Mouse (Mus musculus) CD8-positive naive resting alpha-beta T cell, adult 2 months (primary cell): Measurements from ENCODE around the gene Slc13a1.
"Not testable (repeated sequence)": the region's sequence is repeated elsewhere in the genome, so short reads cannot be mapped to it uniquely, and the experiment has no call there.

Source experiments
- DNase-seq, 2 experiments: peaks; one replicate each; pipeline ENCODE4 v3.0.0; 2022; ENCODE audit warnings: low read depth in 2 of 2, low spot score in 2 of 2

Slc13a1 gene

GRCm38 (mm10) chr6:24167734-24168327 lies at the start of gene Slc13a1:
Gene Slc13a1, minus strand, starts transcription at chr6:24168092.
- DNase-seq = no peak

- no peak for DNase-seq
Measured at GRCm38 (mm10) chr6:24207866-24208265, 40.0 kb upstream of the Slc13a1 start.

GRCm38 (mm10) chr6:24202226-24202625 lies 34.3 kb upstream of the Slc13a1 start:
- no peak for DNase-seq

GRCm38 (mm10) chr6:24200644-24201484 lies 33.0 kb upstream of the Slc13a1 start:
- DNase-seq = no peak

- DNase-seq = not testable (repeated sequence)
Measured at GRCm38 (mm10) chr6:24197501-24198195, 29.8 kb upstream of the Slc13a1 start.

- DNase-seq = not testable (repeated sequence)
Measured at GRCm38 (mm10) chr6:24196406-24196805, 28.5 kb upstream of the Slc13a1 start.

- no peak for DNase-seq
Measured at GRCm38 (mm10) chr6:24183439-24183838, 15.5 kb upstream of the Slc13a1 start.

GRCm38 (mm10) chr6:24175393-24175792 lies 7.5 kb upstream of the Slc13a1 start:
- DNase-seq = no peak

- no peak for DNase-seq
Measured at GRCm38 (mm10) chr6:24173951-24174350, 6.1 kb upstream of the Slc13a1 start.

GRCm38 (mm10) chr6:24172736-24173135 lies 4.8 kb upstream of the Slc13a1 start:
- DNase-seq = no peak

- DNase-seq = no peak
Measured at GRCm38 (mm10) chr6:24166772-24167171, 1.1 kb downstream of the Slc13a1 start.

- DNase-seq = no peak
Measured at GRCm38 (mm10) chr6:24165249-24165648, 2.6 kb downstream of the Slc13a1 start.

GRCm38 (mm10) chr6:24159795-24160194 lies 8.1 kb downstream of the Slc13a1 start:
- DNase-seq = no peak

- DNase-seq = no peak
Measured at GRCm38 (mm10) chr6:24154901-24155300, 13.0 kb downstream of the Slc13a1 start.

GRCm38 (mm10) chr6:24132951-24133350 lies 34.9 kb downstream of the Slc13a1 start:
- no peak for DNase-seq

GRCm38 (mm10) chr6:24122632-24123031 lies 45.3 kb downstream of the Slc13a1 start:
- no peak for DNase-seq

GRCm38 (mm10) chr6:24111614-24112013 lies 56.3 kb downstream of the Slc13a1 start:
- DNase-seq = no peak

GRCm38 (mm10) chr6:24108471-24108870 lies 59.4 kb downstream of the Slc13a1 start:
- no peak for DNase-seq

GRCm38 (mm10) chr6:24106157-24106556 lies 61.7 kb downstream of the Slc13a1 start:
- no peak for DNase-seq

- no peak for DNase-seq
Measured at GRCm38 (mm10) chr6:24105681-24106080, 62.2 kb downstream of the Slc13a1 start.

GRCm38 (mm10) chr6:24101281-24101680 lies 66.6 kb downstream of the Slc13a1 start:
- DNase-seq = no peak

GRCm38 (mm10) chr6:24100705-24101104 lies 67.2 kb downstream of the Slc13a1 start:
- DNase-seq = no peak
